ENCODE assay signal across 17 mouse cellular contexts in genomic region chr6:100826046-100826445, GRCm38 (mm10). TPM values are rescaled to one million over a fixed set of nuclear protein-coding genes. Genes with fewer than 3 reads are reported as not detected.
DNase-seq lines count a peak whose midpoint lies in the region; ATAC-seq lines count a peak whose summit lies in the region.
"Had no signal": no experiment of that assay in that cellular context is flagged by ENCODE, and none has a peak within 500 bp of the region (broad histone marks: within the 10 kb centered on the region; RNA-seq: fewer than 3 reads in every experiment).

No protein-coding gene starts in this region.

- H3K9me3 ChIP-seq in intestine, embryonic 14.5 days (ENCODE audit: control insufficient read depth, low read length), result no peaks in the 10 kb centered on the region
- H3K9me3 ChIP-seq: forebrain, embryonic 13.5 days; heart, embryonic 10.5 days; hindbrain, embryonic 12.5 days; midbrain, embryonic 10.5 days; neural tube, embryonic 13.5 days had no signal

- H3K4me3 ChIP-seq in intestine, embryonic 14.5 days (ENCODE audit: low read depth, low read length), result no peak overlapping the region
- H3K4me3 ChIP-seq: forebrain, embryonic 13.5 days; heart, embryonic 10.5 days; hindbrain, embryonic 12.5 days; midbrain, embryonic 10.5 days; neural tube, embryonic 13.5 days had no signal

- H3K4me1 ChIP-seq in intestine, embryonic 14.5 days (replicated peaks; ENCODE audit: control insufficient read depth, insufficient read depth, low read length), result no peaks in the 10 kb centered on the region
- H3K4me1 ChIP-seq: forebrain, embryonic 13.5 days; hindbrain, embryonic 12.5 days; midbrain, embryonic 10.5 days; neural tube, embryonic 13.5 days had no signal

- ATAC-seq in intestine, embryonic 14.5 days (replicated peaks; ENCODE audit: low FRiP score, low TSS enrichment, low read depth), result peak; percentile 65; the same call in 1 of the 2 replicates
- ATAC-seq: forebrain, embryonic 13.5 days; liver, postnatal 0 days had no signal

- peak; percentile 71 for DNase-seq in A20 (ENCODE audit: low read depth, low spot score)
- no peak for DNase-seq in intestine, embryonic 14.5 days (ENCODE audit: low spot score)
- DNase-seq in kidney, adult 9 months, result peak; percentile 67
- DNase-seq in kidney, postnatal 36 days, result peak; percentile 47 to 66
- DNase-seq in neural tube, embryonic 10.5 days (ENCODE audit: extremely low spot score, low spot score), result no peak
- DNase-seq in layer of hippocampus, postnatal 25 days (ENCODE audit: extremely low spot score in 1 of 2, low spot score in 1 of 2), result no peak
- DNase-seq in Muller cell, postnatal 12 days (ENCODE audit: inconsistent ontology term), result no peak
- DNase-seq: cerebellum, postnatal 10 days; heart, postnatal 10 days; layer of hippocampus, postnatal 36 days; liver; liver, postnatal 0 days had no signal

- H3K9ac ChIP-seq in intestine, embryonic 14.5 days (ENCODE audit: low read length), result no peak overlapping the region
- H3K9ac ChIP-seq: forebrain, embryonic 13.5 days; hindbrain, embryonic 12.5 days; liver, postnatal 0 days; neural tube, embryonic 13.5 days had no signal

- no peak overlapping the region for H3K4me2 ChIP-seq in intestine, embryonic 14.5 days (ENCODE audit: low read length)
- H3K4me2 ChIP-seq: forebrain, embryonic 13.5 days; hindbrain, embryonic 12.5 days; neural tube, embryonic 13.5 days had no signal

- H3K27me3 ChIP-seq in intestine, embryonic 14.5 days (replicated peaks; ENCODE audit: control insufficient read depth, insufficient read depth, low read length), result no peaks in the 10 kb centered on the region
- H3K27me3 ChIP-seq: forebrain, embryonic 13.5 days; hindbrain, embryonic 12.5 days; neural tube, embryonic 13.5 days had no signal

- WGBS in intestine, embryonic 14.5 days, result 48% methylated on average over 6 of the region's 6 CpGs

- H3K27ac ChIP-seq in intestine, embryonic 14.5 days (ENCODE audit: low read depth), result no peak overlapping the region
- H3K27ac ChIP-seq: forebrain, embryonic 13.5 days; heart, embryonic 10.5 days; hindbrain, embryonic 12.5 days; midbrain, embryonic 10.5 days; neural tube, embryonic 13.5 days had no signal

- H3K36me3 ChIP-seq in intestine, embryonic 14.5 days (ENCODE audit: control insufficient read depth, insufficient read depth, low read length), result no peaks in the 10 kb centered on the region
- H3K36me3 ChIP-seq: heart, embryonic 10.5 days; hindbrain, embryonic 12.5 days; midbrain, embryonic 10.5 days; neural tube, embryonic 13.5 days had no signal

RNA-seq across cellular contexts. Expression of gene Ppp4r2, which starts 7.4 kb away (rescaled TPM):
- polyA plus RNA-seq in intestine, embryonic 14.5 days (2014; fragmentation: Nextera tagmentation; extraction: Ambion mirVana), result 27.7 and 29.5 TPM in 2 replicates
- 10 to 100 TPM; 73.4 to 80.7 TPM for total RNA-seq in layer of hippocampus, postnatal 25 days (2021)

Comparison
In these comparisons a context has a peak if more than half of its experiments do, and no peak if none do; other contexts are left out.
1. DNase-seq: peak in A20 (single experiment), kidney, adult 9 months (single experiment) and kidney, postnatal 36 days (2 of 2); none in intestine, embryonic 14.5 days (single experiment), neural tube, embryonic 10.5 days (single experiment), layer of hippocampus, postnatal 25 days (0 of 2) and Muller cell, postnatal 12 days (single experiment).